Mouse (Mus musculus) cerebellum, adult 18-20 months (tissue): ENCODE measurements around the gene Trp63.

ENCODE experiments used
- DNase-seq, 2 experiments: peaks; one replicate each; pipeline ENCODE4 v3.0.0; 2021

The Trp63 gene

DNA sequence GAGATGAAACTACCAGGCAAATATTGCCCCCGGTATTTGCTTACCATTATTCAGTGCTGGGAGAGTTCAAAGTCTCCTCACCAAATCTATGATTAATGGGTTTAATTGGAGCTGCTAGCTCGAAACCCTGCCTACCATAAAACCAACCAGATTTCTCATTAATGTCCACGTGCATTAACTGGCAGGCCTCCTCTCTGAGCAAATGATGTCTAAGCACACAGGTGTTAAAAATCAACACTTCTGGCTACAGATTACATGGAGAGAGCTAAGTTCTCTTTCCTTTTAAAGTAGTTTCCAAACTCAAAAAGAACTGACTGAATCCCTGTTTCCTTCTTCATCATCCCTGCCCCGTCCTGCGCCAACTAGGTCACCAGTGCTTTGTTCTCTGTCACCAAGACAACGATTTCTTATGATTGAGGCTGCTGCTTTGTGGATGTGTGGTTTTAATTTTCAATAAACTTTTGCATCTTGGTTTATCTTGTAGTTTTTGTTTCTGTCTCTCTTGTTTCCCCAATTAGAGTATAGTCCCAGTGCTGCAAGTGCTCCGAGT lies 193.9 kb downstream of the Trp63 start:
- no peak for DNase-seq

DNA sequence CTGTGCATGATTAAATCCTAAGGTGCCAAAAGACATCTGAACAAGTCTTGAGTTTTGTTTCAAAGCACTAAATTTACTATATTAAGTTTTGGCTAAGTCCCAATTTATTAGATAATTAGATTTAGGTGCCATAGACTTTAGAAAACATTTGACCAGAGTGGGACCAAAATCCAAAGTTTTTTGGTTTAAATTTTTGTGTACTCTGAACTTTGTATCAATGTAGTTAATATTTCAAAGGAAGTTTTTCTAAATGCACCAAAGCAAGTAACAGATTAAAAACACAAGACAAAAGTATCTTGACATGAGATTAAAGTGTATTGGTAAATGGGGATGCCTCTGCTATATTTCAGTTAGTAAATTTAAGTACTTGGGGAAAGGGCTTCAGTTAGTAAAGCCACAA lies 194.6 kb downstream of the Trp63 start:
- no peak for DNase-seq

DNA sequence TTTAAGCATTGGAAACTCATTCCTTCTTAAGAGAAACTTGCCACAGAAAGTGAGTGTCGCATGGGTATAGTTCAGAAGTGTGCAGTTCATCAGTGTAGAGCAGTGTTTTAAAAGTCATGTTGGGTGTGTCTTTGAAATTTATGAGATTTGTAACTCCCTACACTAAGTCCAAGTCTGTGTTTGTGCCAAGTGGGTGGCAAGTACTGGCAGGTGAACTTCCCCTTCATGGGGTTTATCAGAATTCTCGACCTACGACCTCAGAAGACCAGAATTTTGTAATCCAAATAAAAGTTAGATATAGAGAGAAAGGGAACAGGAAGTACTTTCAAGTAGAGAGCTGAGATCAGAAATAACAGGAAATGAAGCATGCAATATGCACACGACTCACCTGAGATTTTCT lies 215.5 kb downstream of the Trp63 start:
- no peak for DNase-seq

DNA sequence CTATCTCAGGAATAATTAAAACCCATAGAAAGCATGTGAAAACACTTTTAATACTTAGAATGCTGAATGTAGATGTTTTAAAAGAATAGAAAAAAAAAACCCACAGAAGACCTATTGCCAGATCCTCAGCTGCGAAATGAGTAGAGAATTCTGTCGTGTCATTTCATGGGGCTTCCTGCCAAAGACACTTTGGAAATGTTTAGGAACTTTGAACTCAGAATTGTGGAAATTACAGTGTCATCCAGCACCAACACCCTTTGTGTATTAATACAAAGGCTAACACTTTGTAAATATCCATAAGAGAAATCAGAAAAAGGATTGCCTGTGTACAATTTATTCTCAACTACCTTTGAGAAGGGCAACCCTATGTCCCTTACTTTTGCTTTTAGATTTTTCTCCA lies 216.1 kb downstream of the Trp63 start:
- no peak for DNase-seq

DNA sequence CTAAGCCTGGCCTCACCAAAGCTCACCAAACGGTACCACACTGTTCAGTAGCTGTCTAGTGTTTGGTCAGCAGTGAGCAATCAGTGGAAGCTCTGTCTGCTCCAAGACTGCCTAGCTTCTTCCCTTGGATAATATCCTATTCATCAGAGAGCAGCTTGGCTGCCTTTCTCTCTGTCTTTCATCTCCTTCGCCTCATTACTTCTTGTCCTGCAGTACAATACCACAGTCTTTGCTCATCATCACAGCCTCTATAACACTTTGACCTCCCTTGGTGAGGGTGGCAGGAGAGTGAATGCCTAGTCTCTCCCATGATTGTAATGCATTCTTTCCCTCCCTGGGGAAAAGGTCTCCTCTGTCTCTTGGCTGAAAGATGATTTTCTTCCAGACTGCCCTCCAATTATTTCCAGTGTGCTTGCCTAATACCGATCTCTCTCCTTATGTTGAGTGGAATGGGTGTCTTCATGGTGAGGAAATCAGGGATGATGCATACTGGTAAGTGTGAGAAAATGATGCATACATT lies 216.9 kb downstream of the Trp63 start:
- no peak for DNase-seq

DNA sequence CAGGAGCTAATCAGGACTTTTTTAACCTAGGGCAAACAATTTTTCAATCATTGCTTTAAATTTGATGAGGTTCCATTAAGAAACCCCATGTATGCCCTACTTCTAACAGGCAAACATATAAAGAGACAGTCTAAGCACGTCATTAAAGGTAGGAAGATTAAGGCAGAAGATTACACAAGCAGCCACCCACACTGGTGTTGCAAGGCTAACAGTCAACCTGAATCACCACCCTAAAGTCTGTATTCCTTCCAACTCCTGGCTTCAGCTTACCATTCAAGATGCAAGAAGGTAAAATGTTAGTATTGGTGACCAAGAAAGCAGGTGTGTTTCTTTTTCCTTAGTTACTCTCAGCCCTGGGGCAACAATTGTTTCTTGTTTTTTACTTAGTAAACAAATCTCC lies 228.6 kb downstream of the Trp63 start:
- no peak for DNase-seq

DNA sequence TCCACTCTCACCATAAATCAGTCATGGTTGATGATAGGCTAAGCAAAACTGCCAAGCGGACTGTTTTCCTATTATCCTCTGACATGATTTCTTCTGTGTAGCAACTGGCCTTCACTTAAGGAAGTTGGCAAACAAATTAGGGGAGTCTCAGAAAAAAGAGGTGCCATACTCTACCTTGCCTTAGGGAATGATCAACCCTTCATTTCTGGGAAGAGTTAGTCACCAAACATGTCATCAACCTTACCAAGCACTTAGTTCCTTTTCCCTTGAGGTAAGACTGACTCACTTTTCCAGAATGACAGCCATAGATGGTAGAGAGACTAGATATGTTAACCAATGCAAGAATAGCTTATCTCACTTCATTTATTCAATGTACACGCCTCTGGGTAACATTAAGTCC lies 250.6 kb downstream of the Trp63 start:
- no peak for DNase-seq
